Mouse (Mus musculus): ENCODE data around the gene Syf2.

Gene Syf2

GRCm38 (mm10) chr4:134968605-134968976 is 37.9 kb downstream of the Syf2 start:
- DNase-seq (ENCODE audit: extremely low spot score, low read depth, low spot score): no peak

GRCm38 (mm10) chr4:134975261-134975928 is 44.7 kb downstream of the Syf2 start:
- no peak for DNase-seq (ENCODE audit: extremely low spot score, low read depth, low spot score)

GRCm38 (mm10) chr4:134975929-134976308 is 45.2 kb downstream of the Syf2 start:
- no peak for DNase-seq (ENCODE audit: extremely low spot score, low read depth, low spot score)

- DNase-seq (ENCODE audit: extremely low spot score, low read depth, low spot score): no peak
Measured at GRCm38 (mm10) chr4:134978930-134979329, 48.2 kb downstream of the Syf2 start.

GRCm38 (mm10) chr4:134981959-134982431 is 51.3 kb downstream of the Syf2 start:
- DNase-seq (ENCODE audit: extremely low spot score, low read depth, low spot score): no peak

GRCm38 (mm10) chr4:134983136-134983535 is 52.4 kb downstream of the Syf2 start:
- DNase-seq (ENCODE audit: extremely low spot score, low read depth, low spot score): no peak

GRCm38 (mm10) chr4:134984555-134984954 is 53.9 kb downstream of the Syf2 start:
- no peak for DNase-seq (ENCODE audit: extremely low spot score, low read depth, low spot score)

- no peak for DNase-seq (ENCODE audit: extremely low spot score, low read depth, low spot score)
Measured at GRCm38 (mm10) chr4:134985626-134986335, 55.1 kb downstream of the Syf2 start.

- no peak for DNase-seq (ENCODE audit: extremely low spot score, low read depth, low spot score)
Measured at GRCm38 (mm10) chr4:134986336-134986635, 55.6 kb downstream of the Syf2 start.

- no peak for DNase-seq (ENCODE audit: extremely low spot score, low read depth, low spot score)
Measured at GRCm38 (mm10) chr4:134986963-134987362, 56.3 kb downstream of the Syf2 start.

Data from hindlimb bud, embryonic 11.5 days (tissue).